Mouse (Mus musculus) heart, postnatal 0 days (tissue): Measurements from ENCODE around the gene Zfp810.

ENCODE experiments used
- CTCF ChIP-seq: IDR thresholded peaks from 2 replicates; pipeline ENCODE4 v1.5.1; 2016; ENCODE audit warnings: antibody characterized with exemption, control low read depth, low read depth
- EP300 ChIP-seq: IDR thresholded peaks from 2 replicates; pipeline ENCODE4 v1.6.1; 2016; ENCODE audit warnings: antibody characterized with exemption, low read depth

- TF ChIP-seq CTCF (no peak), EP300 (no peak)
Measured at GRCm38 (mm10) chr9:22319109-22319508, 11.7 kb upstream of the Zfp810 start.
